Mouse (Mus musculus) hematopoietic stem cell, adult 5-6 weeks (primary cell): Measurements from ENCODE around the gene Oscar. TPM values are rescaled to one million over a fixed set of nuclear protein-coding genes. Genes with fewer than 3 reads are reported as not detected.

ENCODE experiments used
- ATAC-seq, 2 experiments: fragments of 125-278 bp in 1 of 2; replicated peaks in 1 of 2; 2 replicates each; pipeline ENCODE4 v1.8.0; 2016 to 2017; ENCODE audit warnings: inconsistent platforms in 2 of 2, mild to moderate bottlenecking in 2 of 2, moderate number of reproducible peaks in 2 of 2, low read depth in 1 of 2, moderate TSS enrichment in 1 of 2; ENCODE audit not compliant: low FRiP score in 2 of 2, poor library complexity in 2 of 2, severe bottlenecking in 2 of 2, insufficient read depth in 1 of 2, low TSS enrichment in 1 of 2
- total RNA-seq: library from RNA; stranded (forward); fragments of 172-1452, 232-1000 nt; gene quantifications from 2 replicates; pipeline ENCODE4 v1.2.3, GENCODE M21; 2017

Oscar gene
- total RNA-seq, result 0.20 TPM in 1 of 2 replicates, not detected in the other

GRCm38 (mm10) chr7:3616057-3616388, at the start of gene Oscar:
Gene Oscar (minus strand): TSS chr7:3616157.
- no peak for ATAC-seq

- ATAC-seq, result peak; percentile 98
These were observed 49.5 kb upstream of the Oscar start, which contains the start of gene Leng1 for GRCm38 (mm10) chr7:3665215-3666114. Gene Leng1 (minus strand): TSS chr7:3665840.

- no peak for ATAC-seq
These were observed 48.7 kb upstream of the Oscar start for GRCm38 (mm10) chr7:3664524-3665214.

GRCm38 (mm10) chr7:3658578-3658977, 42.6 kb upstream of the Oscar start:
- ATAC-seq, result no peak

GRCm38 (mm10) chr7:3656966-3657365, 41.0 kb upstream of the Oscar start:
- no peak for ATAC-seq

- ATAC-seq, result no peak
These were observed 30.7 kb upstream of the Oscar start for GRCm38 (mm10) chr7:3646641-3647040.

GRCm38 (mm10) chr7:3646188-3646587, 30.2 kb upstream of the Oscar start:
- ATAC-seq, result no peak

GRCm38 (mm10) chr7:3645488-3646025, 29.6 kb upstream of the Oscar start:
- peak in 1 of 2 experiments; percentile 30; a peak in 2 of 4 replicates for ATAC-seq

- ATAC-seq, result peak; percentile 92 to 93
These were observed 28.9 kb upstream of the Oscar start, which contains the start of gene Cnot3 for GRCm38 (mm10) chr7:3644672-3645487. Gene Cnot3 (plus strand): TSS chr7:3645268.

GRCm38 (mm10) chr7:3644348-3644671, 28.4 kb upstream of the Oscar start:
- no peak for ATAC-seq

GRCm38 (mm10) chr7:3643843-3644242, 27.9 kb upstream of the Oscar start:
- ATAC-seq, result no peak

- no peak for ATAC-seq
These were observed 27.5 kb upstream of the Oscar start for GRCm38 (mm10) chr7:3643412-3643811.

GRCm38 (mm10) chr7:3630478-3630815, 14.5 kb upstream of the Oscar start:
- no peak for ATAC-seq

GRCm38 (mm10) chr7:3629543-3630477, 13.9 kb upstream of the Oscar start, which contains the start of the genes Tfpt and Prpf31:
Gene Tfpt (minus strand): TSS chr7:3629929.
Gene Prpf31 (plus strand): TSS chr7:3629985.
- peak; percentile 86 to 88 for ATAC-seq

GRCm38 (mm10) chr7:3629030-3629429, 13.1 kb upstream of the Oscar start:
- no peak for ATAC-seq

GRCm38 (mm10) chr7:3617242-3617995, 1.5 kb upstream of the Oscar start, which contains the start of gene Ndufa3:
Gene Ndufa3 (plus strand): TSS chr7:3617373.
- peak; percentile 100 for ATAC-seq
